Mouse (Mus musculus) C2C12 (cell line): ENCODE measurements around the gene Rfwd3. TPM values are rescaled to one million over a fixed set of nuclear protein-coding genes. Genes with fewer than 3 reads are reported as not detected.

Experiments
- H3K27me3 ChIP-seq: one replicate; pipeline ENCODE4 v1.6.1; 2011; ENCODE audit not compliant: control insufficient read depth, insufficient read depth, insufficient read length
- H3K36me3 ChIP-seq: one replicate; pipeline ENCODE4 v1.6.1; 2011; ENCODE audit not compliant: control insufficient read depth, insufficient read depth
- H3K4me3 ChIP-seq: one replicate; pipeline ENCODE4 v1.5.1; 2011; ENCODE audit warnings: mild to moderate bottlenecking, control low read depth; ENCODE audit not compliant: poor library complexity, insufficient read depth, severe bottlenecking
- H3K79me2 ChIP-seq: one replicate; pipeline ENCODE4 v1.6.1; 2011; ENCODE audit not compliant: control insufficient read depth, insufficient read depth
- H3K79me3 ChIP-seq: one replicate; pipeline ENCODE4 v1.6.1; 2011; ENCODE audit warnings: low read depth, control low read depth
- H3ac ChIP-seq: one replicate; pipeline ENCODE3; 2011; ENCODE audit warnings: low read depth; ENCODE audit not compliant: control insufficient read depth, insufficient read length
- CEBPB ChIP-seq: IDR thresholded peaks from one replicate; pipeline ENCODE4 v1.6.1; 2011; ENCODE audit warnings: low read depth, mild to moderate bottlenecking, control low read depth, moderate library complexity
- CTCF ChIP-seq: IDR thresholded peaks from one replicate; pipeline ENCODE4 v1.5.1; 2011; ENCODE audit not compliant: control insufficient read depth, insufficient read depth, insufficient read length
- FOSL1 ChIP-seq: IDR thresholded peaks from one replicate; pipeline ENCODE4 v1.8.0; 2011; ENCODE audit warnings: mild to moderate bottlenecking, low read length; ENCODE audit not compliant: poor library complexity, insufficient read depth, severe bottlenecking
- MAX ChIP-seq: IDR thresholded peaks from one replicate; pipeline ENCODE4 v1.6.1; 2011; ENCODE audit warnings: mild to moderate bottlenecking, control low read depth
- MYOD1 ChIP-seq: IDR thresholded peaks from one replicate; pipeline ENCODE4 v1.6.1; 2011; ENCODE audit warnings: low read depth; ENCODE audit not compliant: control insufficient read depth, insufficient read length
- MYOG ChIP-seq: IDR thresholded peaks from one replicate; pipeline ENCODE4 v1.6.1; 2011; ENCODE audit not compliant: control insufficient read depth, insufficient read length; ENCODE audit errors: extremely low read depth
- USF1 ChIP-seq: IDR thresholded peaks from one replicate; pipeline ENCODE4 v1.6.1; 2011; ENCODE audit warnings: low read depth, mild to moderate bottlenecking, control low read depth, moderate library complexity
- polyA plus RNA-seq: library from polyadenylated mRNA; unstranded; fragments of >200 nt; fragmentation: generic; extraction: Trizol; gene quantifications from one replicate; pipeline ENCODE4 v1.2.1, GENCODE M21; 2012; ENCODE audit warnings: missing spikeins

Rfwd3 gene
- polyA plus RNA-seq, 1 experiment, result 28.8 TPM

- H3K79me2 ChIP-seq, result no peaks in the 10 kb centered on the region
- no peaks in the 10 kb centered on the region for H3K27me3 ChIP-seq
- no peak overlapping the region for H3K4me3 ChIP-seq
- H3ac ChIP-seq, result no peak overlapping the region
- H3K36me3 ChIP-seq, result peaks cover 5% of the 10 kb centered on the region
- no peak for TF ChIP-seq CTCF
- TF ChIP-seq USF1, result no peak
- TF ChIP-seq FOSL1, result no peak
- no peak for TF ChIP-seq MYOD1
- no peak for TF ChIP-seq MAX
- H3K79me3 ChIP-seq, result no peaks in the 10 kb centered on the region
Measured at GRCm38 (mm10) chr8:111264693-111265220, 35.3 kb downstream of the Rfwd3 start.

DNA sequence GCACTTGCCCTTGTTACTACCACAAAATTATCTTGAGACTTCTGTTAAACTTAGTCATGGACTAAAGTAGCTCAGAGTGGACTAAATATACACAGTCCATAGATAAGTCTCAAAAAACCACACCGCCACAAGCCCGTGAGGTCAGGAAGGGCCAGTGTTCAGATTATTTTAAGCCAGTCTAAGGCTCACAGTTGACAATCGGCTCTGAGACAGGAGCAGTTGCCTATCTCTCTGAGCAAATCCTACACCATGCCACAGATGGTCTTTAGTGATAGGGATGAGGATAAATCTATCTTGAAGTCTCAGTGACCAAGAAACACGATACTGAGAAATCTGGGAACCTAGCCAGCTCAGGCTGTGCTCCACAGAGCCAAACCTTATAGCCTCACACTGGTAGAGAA, 38.0 kb downstream of the Rfwd3 start:
- no peak overlapping the region for H3ac ChIP-seq
- H3K79me2 ChIP-seq, result peaks cover 18% of the 10 kb centered on the region
- no peaks in the 10 kb centered on the region for H3K27me3 ChIP-seq
- no peak overlapping the region for H3K4me3 ChIP-seq
- H3K79me3 ChIP-seq, result peaks cover 15% of the 10 kb centered on the region
- no peaks in the 10 kb centered on the region for H3K36me3 ChIP-seq
- TF ChIP-seq MAX, result no peak
- TF ChIP-seq FOSL1, result no peak
- no peak for TF ChIP-seq MYOD1
- TF ChIP-seq MYOG, result no peak

DNA sequence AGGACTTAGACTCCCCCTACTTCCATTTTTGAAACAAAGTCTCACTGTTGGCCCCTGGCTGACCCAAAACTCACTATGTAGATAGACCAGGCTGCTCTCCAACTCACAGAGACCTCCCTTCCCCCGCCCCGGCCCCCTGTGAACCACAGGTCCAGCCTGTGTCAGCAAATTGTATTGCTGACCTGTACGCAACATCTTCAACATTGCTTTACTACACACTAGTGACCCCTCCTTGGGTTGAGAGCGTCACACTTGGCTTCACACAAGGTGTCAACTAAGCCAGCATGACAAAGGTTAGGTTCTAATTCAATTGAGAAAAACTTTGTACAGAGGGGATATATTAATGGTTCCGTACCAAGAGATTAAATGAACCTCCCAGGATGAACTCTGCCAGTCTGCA, 39.8 kb downstream of the Rfwd3 start:
- H3K27me3 ChIP-seq, result no peaks in the 10 kb centered on the region
- no peaks in the 10 kb centered on the region for H3K36me3 ChIP-seq
- peaks cover 36% of the 10 kb centered on the region for H3K79me2 ChIP-seq
- peaks cover 32% of the 10 kb centered on the region for H3K79me3 ChIP-seq
- H3K4me3 ChIP-seq, result no peak overlapping the region
- H3ac ChIP-seq, result no peak overlapping the region
- no peak for TF ChIP-seq MYOD1
- no peak for TF ChIP-seq MAX
- no peak for TF ChIP-seq CEBPB
- TF ChIP-seq FOSL1, result no peak
- TF ChIP-seq CTCF, result no peak
- TF ChIP-seq USF1, result no peak
- TF ChIP-seq MYOG, result no peak

DNA sequence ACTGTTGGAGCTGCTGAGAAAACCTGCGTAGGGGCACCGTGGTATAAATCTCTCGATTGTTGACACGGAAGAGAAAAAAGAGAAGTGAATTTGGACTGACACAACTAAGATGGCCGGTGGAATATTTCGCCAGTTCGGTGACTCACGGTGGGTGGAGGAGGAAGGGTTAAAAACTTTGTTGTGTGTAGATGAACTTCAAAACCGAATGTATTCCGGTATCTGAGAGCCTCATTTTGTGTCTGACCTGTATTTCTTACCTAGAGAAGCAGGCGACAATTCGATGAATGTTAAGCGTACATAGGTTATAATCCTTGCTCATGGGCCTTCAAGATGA, 40.6 kb downstream of the Rfwd3 start:
- Histone ChIP-seq H3K79me2 (peaks cover 44% of the 10 kb centered on the region), H3K79me3 (peaks cover 38% of the 10 kb centered on the region), H3K36me3 (no peaks in the 10 kb centered on the region), H3K27me3 (no peaks in the 10 kb centered on the region), H3ac (peak overlapping the region; percentile 9), H3K4me3 (peak overlapping the region; percentile 63)
- peak; percentile 22 for TF ChIP-seq CEBPB
- TF ChIP-seq MYOD1, result no peak
- TF ChIP-seq MAX, result peak; percentile 6
- TF ChIP-seq CTCF, result no peak
- TF ChIP-seq FOSL1, result no peak

GRCm38 (mm10) chr8:111258631-111259407, 41.2 kb downstream of the Rfwd3 start, which contains the start of gene Glg1:
Gene Glg1 (minus strand): TSS chr8:111259216.
- H3ac ChIP-seq, result peak within 1 kb of the TSS; percentile 92
- H3K79me2 ChIP-seq, result peaks cover 50% of the 10 kb centered on the region
- TF ChIP-seq CEBPB (no peak), MAX (peak; percentile 36)
- no peaks in the 10 kb centered on the region for H3K27me3 ChIP-seq
- H3K4me3 ChIP-seq, result peak within 1 kb of the TSS; percentile 63
- peaks cover 39% of the 10 kb centered on the region for H3K79me3 ChIP-seq
- H3K36me3 ChIP-seq, result no peaks in the 10 kb centered on the region

- TF ChIP-seq MAX (no peak), MYOD1 (no peak), CTCF (no peak), MYOG (no peak), CEBPB (no peak), USF1 (no peak), FOSL1 (no peak)
- H3K79me3 ChIP-seq, result peaks cover 42% of the 10 kb centered on the region
- peaks cover 57% of the 10 kb centered on the region for H3K79me2 ChIP-seq
Measured at GRCm38 (mm10) chr8:111258010-111258630, 41.9 kb downstream of the Rfwd3 start.

More at GRCm38 (mm10) chr8:111258010-111258630, 41.9 kb downstream of the Rfwd3 start:
- Histone ChIP-seq H3K36me3 (no peaks in the 10 kb centered on the region), H3K27me3 (no peaks in the 10 kb centered on the region), H3ac (peak overlapping the region; percentile 92), H3K4me3 (peak overlapping the region; percentile 63)
